Mouse (Mus musculus) ES-E14 (cell line): ENCODE measurements around the gene Gtf3c1. TPM values are rescaled to one million over a fixed set of nuclear protein-coding genes. Genes with fewer than 3 reads are reported as not detected.

Source experiments
- DNase-seq: peaks from one replicate; pipeline ENCODE4 v3.0.0-alpha.2; 2013; ENCODE audit warnings: low read depth, low spot score
- H3K27ac ChIP-seq: 2 replicates; pipeline ENCODE4 v1.5.1; 2012; ENCODE audit warnings: low read depth, mild to moderate bottlenecking, low read length, moderate library complexity, mixed read lengths; ENCODE audit not compliant: poor library complexity, insufficient read depth, severe bottlenecking
- H3K36me3 ChIP-seq: 2 replicates; pipeline ENCODE4 v1.6.1; 2012; ENCODE audit warnings: mild to moderate bottlenecking, low read length, moderate library complexity, mixed read lengths; ENCODE audit not compliant: control insufficient read depth, poor library complexity, insufficient read depth, severe bottlenecking
- H3K4me1 ChIP-seq, 2 experiments: fragments of 150-350 bp in 1 of 2; sonication (generic) in 1 of 2; 2 replicates each; pipeline ENCODE4 v1.6.1; 2012; ENCODE audit warnings: low read length in 2 of 2, mild to moderate bottlenecking in 1 of 2, mixed read lengths in 1 of 2; ENCODE audit not compliant: control insufficient read depth in 2 of 2, insufficient read depth in 2 of 2, poor library complexity in 1 of 2
- H3K4me3 ChIP-seq, 2 experiments: fragments of 150-350 bp in 1 of 2; sonication (generic) in 1 of 2; 2 replicates each; pipeline ENCODE4 v1.5.1; 2012; ENCODE audit warnings: low read length in 2 of 2, low read depth in 1 of 2, mild to moderate bottlenecking in 1 of 2, mixed read lengths in 1 of 2; ENCODE audit not compliant: insufficient read depth in 1 of 2, poor library complexity in 1 of 2, severe bottlenecking in 1 of 2
- H3K9ac ChIP-seq: 2 replicates; pipeline ENCODE4 v1.6.1; 2012; ENCODE audit warnings: low read depth, mild to moderate bottlenecking, low read length, mixed read lengths; ENCODE audit not compliant: poor library complexity, insufficient read depth, severe bottlenecking
- H3K9me3 ChIP-seq: fragments of 150-350 bp; sonication (generic); 2 replicates; pipeline ENCODE4 v1.6.1; 2012; ENCODE audit warnings: low read depth, mild to moderate bottlenecking, low read length; ENCODE audit not compliant: control insufficient read depth, insufficient read depth
- CHD2 ChIP-seq: IDR thresholded peaks from 2 replicates; pipeline ENCODE4 v1.6.1; 2014; ENCODE audit warnings: mild to moderate bottlenecking, low read depth, low read length, inconsistent platforms
- HCFC1 ChIP-seq: IDR thresholded peaks from 2 replicates; pipeline ENCODE4 v1.6.1; 2012; ENCODE audit warnings: low read length, inconsistent platforms, borderline replicate concordance; ENCODE audit not compliant: insufficient read depth
- MAFK ChIP-seq: IDR thresholded peaks from 2 replicates; pipeline ENCODE4 v1.6.1; 2014; ENCODE audit warnings: mild to moderate bottlenecking, low read depth, low read length, inconsistent platforms; ENCODE audit not compliant: insufficient read depth
- ZC3H11A ChIP-seq: IDR thresholded peaks from 2 replicates; pipeline ENCODE4 v1.6.1; 2012; ENCODE audit warnings: low read depth, mild to moderate bottlenecking, inconsistent platforms, low read length, borderline replicate concordance
- ZNF384 ChIP-seq: IDR thresholded peaks from 2 replicates; pipeline ENCODE4 v1.6.1; 2012; ENCODE audit warnings: low read depth, low read length, inconsistent platforms
- in situ Hi-C, 2 experiments: fragments of 600-800 bp; cut with MboI; formaldehyde crosslinking; loops; one replicate each; pipeline ENCODE4 v1.15.1; 2025; ENCODE audit warnings: low sequenced_read_pairs in 2 of 2, inconsistent platforms in 1 of 2; ENCODE audit not compliant: unreplicated experiment in 2 of 2
- total RNA-seq: library from RNA; depleted of rRNA; stranded (reverse); fragments of 300-350 nt; gene quantifications from 2 replicates; pipeline ENCODE4 v1.2.3, GENCODE M21; 2012

The Gtf3c1 gene
- total RNA-seq, 1 experiment, result 83.5 TPM

GRCm38 (mm10) chr7:125723189-125723972, 15.8 kb upstream of the Gtf3c1 start:
- in situ Hi-C loops, result no loop called here

GRCm38 (mm10) chr7:125722127-125722526, 14.5 kb upstream of the Gtf3c1 start:
- Histone ChIP-seq H3K27ac (no peak overlapping the region), H3K4me1 (peaks cover 1 to 2% of the 10 kb centered on the region in 2 experiments; a peak in 1 of 4 replicates), H3K4me3 (no peak overlapping the region), H3K9ac (no peak overlapping the region), H3K36me3 (no peaks in the 10 kb centered on the region), H3K9me3 (no peaks in the 10 kb centered on the region)
- in situ Hi-C loops, result no loop called here
- TF ChIP-seq ZNF384, result no peak
- TF ChIP-seq ZC3H11A, result peak; percentile 17; the same call in 1 of the 2 replicates
- no peak for DNase-seq

More at GRCm38 (mm10) chr7:125723189-125723972, 15.8 kb upstream of the Gtf3c1 start:
- Histone ChIP-seq H3K4me3 (no peak overlapping the region), H3K9me3 (no peaks in the 10 kb centered on the region), H3K4me1 (peaks cover 0 to 2% of the 10 kb centered on the region in 2 experiments; a peak in 1 of 4 replicates), H3K36me3 (no peaks in the 10 kb centered on the region), H3K27ac (no peak overlapping the region), H3K9ac (no peak overlapping the region)
- TF ChIP-seq MAFK (no peak), ZC3H11A (no peak), ZNF384 (no peak), HCFC1 (no peak), CHD2 (no peak)
- no peak for DNase-seq

GRCm38 (mm10) chr7:125721033-125721432, 13.5 kb upstream of the Gtf3c1 start:
- Histone ChIP-seq H3K9ac (no peak overlapping the region), H3K36me3 (no peaks in the 10 kb centered on the region), H3K4me1 (peaks cover 3 to 10% of the 10 kb centered on the region in 2 experiments), H3K4me3 (no peak overlapping the region), H3K9me3 (no peaks in the 10 kb centered on the region), H3K27ac (no peak overlapping the region)
- in situ Hi-C loops, result no loop called here
- no peak for TF ChIP-seq MAFK
- TF ChIP-seq ZC3H11A, result no peak
- no peak for TF ChIP-seq ZNF384
- TF ChIP-seq HCFC1, result no peak
- no peak for TF ChIP-seq CHD2
- no peak for DNase-seq

- TF ChIP-seq MAFK (no peak), ZNF384 (no peak), HCFC1 (no peak), ZC3H11A (no peak), CHD2 (no peak)
- Histone ChIP-seq H3K9me3 (no peaks in the 10 kb centered on the region), H3K27ac (no peak overlapping the region), H3K36me3 (no peaks in the 10 kb centered on the region), H3K4me3 (no peak overlapping the region), H3K4me1 (peaks cover 3 to 10% of the 10 kb centered on the region in 2 experiments), H3K9ac (no peak overlapping the region)
- no peak for DNase-seq
- in situ Hi-C loops, result no loop called here
Measured at GRCm38 (mm10) chr7:125720370-125720769, 12.8 kb upstream of the Gtf3c1 start.

- H3K36me3 ChIP-seq, result no peaks in the 10 kb centered on the region
- TF ChIP-seq CHD2 (no peak), ZC3H11A (no peak), ZNF384 (no peak), HCFC1 (no peak), MAFK (no peak)
- no peaks in the 10 kb centered on the region for H3K9me3 ChIP-seq
- in situ Hi-C loops, result loop anchor here in 1 of 2 experiments (10.0 kb wide), 1 partner anchor 63 kb away; no protein-coding TSS in a partner anchor
- H3K4me1 ChIP-seq, result peaks cover 3 to 11% of the 10 kb centered on the region in 2 experiments
- no peak overlapping the region for H3K27ac ChIP-seq
- H3K9ac ChIP-seq, result no peak overlapping the region
- DNase-seq, result no peak
- H3K4me3 ChIP-seq, result no peak overlapping the region
Measured at GRCm38 (mm10) chr7:125717612-125718011, 10.0 kb upstream of the Gtf3c1 start.
